Mouse (Mus musculus): ENCODE data around the gene Rnf31. TPM values are rescaled to one million over a fixed set of nuclear protein-coding genes. Genes with fewer than 3 reads are reported as not detected.
A peak's percentile ranks its signal among the peaks of the same experiment; 100 is the strongest.

Rnf31 gene
- polyA plus RNA-seq, 1 experiment from 2014 or later: 17.9 TPM

GRCm38 (mm10) chr14:55560202-55561073 lies 31.1 kb upstream of the Rnf31 start, which contains the start of gene A730061H03Rik:
A730061H03Rik (minus strand) TSS chr14:55560406.
- WGBS: under 1% methylated on average over 51 of the region's 51 CpGs
- peak within 1 kb of the TSS; percentile 98 for H3K27ac ChIP-seq (replicated peaks)
- peak within 1 kb of the TSS; percentile 83 for H3K4me2 ChIP-seq (replicated peaks)
- H3K9me3 ChIP-seq (replicated peaks): no peaks in the 10 kb centered on the region
- H3K9ac ChIP-seq: peak within 1 kb of the TSS; percentile 86
- peaks cover 27% of the 10 kb centered on the region for H3K36me3 ChIP-seq
- peak; percentile 96 for ATAC-seq (ENCODE audit: insufficient number of reproducible peaks, low FRiP score, low TSS enrichment, low read depth)
- peak within 1 kb of the TSS; percentile 71 for H3K4me3 ChIP-seq (replicated peaks)
- H3K4me1 ChIP-seq: peaks cover 14% of the 10 kb centered on the region
- no peaks in the 10 kb centered on the region for H3K27me3 ChIP-seq

GRCm38 (mm10) chr14:55561860-55562259 lies 29.6 kb upstream of the Rnf31 start:
- 68% methylated on average over 10 of the region's 10 CpGs for WGBS
- Histone ChIP-seq H3K4me3 (replicated peaks) (no peak overlapping the region), H3K9me3 (replicated peaks) (no peaks in the 10 kb centered on the region), H3K9ac (no peak overlapping the region), H3K4me1 (peaks cover 14% of the 10 kb centered on the region), H3K27me3 (no peaks in the 10 kb centered on the region), H3K36me3 (peaks cover 41% of the 10 kb centered on the region), H3K27ac (replicated peaks) (no peak overlapping the region), H3K4me2 (replicated peaks) (peak overlapping the region; percentile 83; the same call in 1 of the 2 replicates)
- ATAC-seq (ENCODE audit: insufficient number of reproducible peaks, low FRiP score, low TSS enrichment, low read depth): no peak

DNA sequence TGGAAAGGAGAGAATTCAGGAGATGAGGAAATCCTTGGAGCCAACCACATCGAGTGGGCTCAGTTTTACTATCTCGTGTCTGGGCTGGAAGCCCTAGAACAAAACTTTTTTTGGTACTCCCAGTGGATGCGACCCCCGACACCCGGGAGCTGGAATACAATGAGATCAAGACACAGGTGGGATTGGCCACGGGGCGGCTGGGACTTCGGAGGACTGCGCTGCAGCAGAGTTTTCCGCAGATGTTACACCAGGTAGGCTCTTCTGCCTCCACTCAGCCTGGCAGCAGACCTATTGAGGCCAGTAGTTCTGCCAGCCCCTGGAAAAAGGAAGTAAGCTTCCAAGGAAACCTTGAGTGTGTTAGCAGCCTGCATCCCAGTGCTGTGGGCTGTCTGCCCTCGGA lies 28.3 kb upstream of the Rnf31 start:
- H3K9me3 ChIP-seq (replicated peaks): no peaks in the 10 kb centered on the region
- no peak overlapping the region for H3K4me3 ChIP-seq (replicated peaks)
- WGBS: 82% methylated on average over 11 of the region's 11 CpGs
- no peak overlapping the region for H3K27ac ChIP-seq (replicated peaks)
- no peak overlapping the region for H3K9ac ChIP-seq
- H3K27me3 ChIP-seq: no peaks in the 10 kb centered on the region
- ATAC-seq (ENCODE audit: insufficient number of reproducible peaks, low FRiP score, low TSS enrichment, low read depth): no peak
- no peak overlapping the region for H3K4me2 ChIP-seq (replicated peaks)
- peaks cover 55% of the 10 kb centered on the region for H3K36me3 ChIP-seq
- H3K4me1 ChIP-seq: peaks cover 14% of the 10 kb centered on the region

GRCm38 (mm10) chr14:55565748-55566147 lies 25.8 kb upstream of the Rnf31 start:
- 84% methylated on average over 3 of the region's 3 CpGs for WGBS
- no peaks in the 10 kb centered on the region for H3K9me3 ChIP-seq (replicated peaks)
- no peak overlapping the region for H3K27ac ChIP-seq (replicated peaks)
- no peak overlapping the region for H3K4me2 ChIP-seq (replicated peaks)
- H3K36me3 ChIP-seq: peaks cover 73% of the 10 kb centered on the region
- H3K4me3 ChIP-seq (replicated peaks): no peak overlapping the region
- peaks cover 14% of the 10 kb centered on the region for H3K4me1 ChIP-seq
- H3K9ac ChIP-seq: no peak overlapping the region
- H3K27me3 ChIP-seq: no peaks in the 10 kb centered on the region
- ATAC-seq (ENCODE audit: insufficient number of reproducible peaks, low FRiP score, low TSS enrichment, low read depth): no peak

DNA sequence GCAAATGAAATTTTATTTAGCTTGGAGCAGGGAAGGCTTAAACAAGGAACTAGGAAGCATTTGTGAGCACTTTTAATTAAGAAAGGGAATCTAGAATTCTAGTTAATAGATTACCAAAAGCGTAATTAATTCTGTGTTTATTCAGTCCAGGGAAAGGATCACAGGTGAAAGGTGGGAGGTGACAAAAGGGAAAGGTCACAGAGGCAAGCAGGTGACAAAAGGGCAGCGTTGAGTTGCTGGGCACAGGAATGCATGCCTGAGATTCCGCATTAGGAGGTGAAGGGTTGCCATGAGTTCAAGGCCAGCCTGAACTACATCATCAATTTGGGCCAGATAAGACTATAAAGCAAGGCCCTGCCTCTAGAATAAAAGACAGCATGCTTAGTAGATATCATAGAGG lies 24.0 kb upstream of the Rnf31 start:
- no peak for ATAC-seq (ENCODE audit: insufficient number of reproducible peaks, low FRiP score, low TSS enrichment, low read depth)
- no peak overlapping the region for H3K4me3 ChIP-seq (replicated peaks)
- no peak overlapping the region for H3K4me2 ChIP-seq (replicated peaks)
- no peaks in the 10 kb centered on the region for H3K9me3 ChIP-seq (replicated peaks)
- H3K36me3 ChIP-seq: peaks cover 73% of the 10 kb centered on the region
- H3K27me3 ChIP-seq: no peaks in the 10 kb centered on the region
- WGBS: 83% methylated on average over 3 of the region's 3 CpGs
- H3K27ac ChIP-seq (replicated peaks): no peak overlapping the region
- H3K9ac ChIP-seq: no peak overlapping the region
- no peaks in the 10 kb centered on the region for H3K4me1 ChIP-seq

DNA sequence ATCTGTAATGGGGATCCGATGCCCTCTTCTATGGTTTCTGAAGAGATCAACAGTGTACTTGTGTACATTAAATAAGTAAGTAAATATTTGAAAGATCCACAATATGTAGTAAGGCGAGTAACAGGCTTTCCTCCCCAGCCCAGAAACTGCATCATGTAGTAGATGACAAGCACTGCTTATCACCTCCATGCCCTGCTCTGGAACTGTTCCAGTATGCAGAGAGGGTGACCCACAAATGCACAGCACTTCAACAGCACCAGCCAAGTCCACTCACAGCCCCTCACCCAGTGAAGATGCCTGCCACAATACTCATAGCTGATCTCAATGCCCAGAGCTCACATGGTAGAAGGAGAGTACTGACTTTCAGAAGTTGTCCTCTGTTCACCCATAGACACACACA lies 20.9 kb upstream of the Rnf31 start:
- Histone ChIP-seq H3K27ac (replicated peaks) (no peak overlapping the region), H3K4me2 (replicated peaks) (no peak overlapping the region), H3K9ac (no peak overlapping the region), H3K4me1 (0 out of 2 replicates have a peak, but pooled peaks cover 3% of the 10 kb centered on the region), H3K4me3 (replicated peaks) (no peak overlapping the region), H3K36me3 (peaks cover 45% of the 10 kb centered on the region), H3K27me3 (no peaks in the 10 kb centered on the region), H3K9me3 (replicated peaks) (no peaks in the 10 kb centered on the region)
- no peak for ATAC-seq (ENCODE audit: insufficient number of reproducible peaks, low FRiP score, low TSS enrichment, low read depth)
- WGBS: 92% methylated on average over 2 of the region's 2 CpGs

GRCm38 (mm10) chr14:55571760-55572159 lies 19.7 kb upstream of the Rnf31 start:
- Histone ChIP-seq H3K4me3 (replicated peaks) (no peak overlapping the region), H3K27me3 (no peaks in the 10 kb centered on the region), H3K9ac (no peak overlapping the region), H3K27ac (replicated peaks) (no peak overlapping the region), H3K9me3 (replicated peaks) (no peaks in the 10 kb centered on the region), H3K4me1 (0 out of 2 replicates have a peak, but pooled peaks cover 7% of the 10 kb centered on the region), H3K36me3 (peaks cover 33% of the 10 kb centered on the region), H3K4me2 (replicated peaks) (no peak overlapping the region)
- no peak for ATAC-seq (ENCODE audit: insufficient number of reproducible peaks, low FRiP score, low TSS enrichment, low read depth)

- no peaks in the 10 kb centered on the region for H3K27me3 ChIP-seq
- H3K4me2 ChIP-seq (replicated peaks): no peak within 1 kb of the TSS; the same call in 1 of the 2 replicates
- no peaks in the 10 kb centered on the region for H3K9me3 ChIP-seq (replicated peaks)
- H3K9ac ChIP-seq: no peak within 1 kb of the TSS
- H3K27ac ChIP-seq (replicated peaks): 0 out of 2 replicates have a peak within 1 kb of the TSS, but pooled peaks have one; percentile 28
- ATAC-seq (ENCODE audit: insufficient number of reproducible peaks, low FRiP score, low TSS enrichment, low read depth): peak; percentile 27; the same call in 1 of the 2 replicates
- H3K4me3 ChIP-seq (replicated peaks): peak within 1 kb of the TSS; percentile 23
- peaks cover 8% of the 10 kb centered on the region; the same call in 1 of the 2 replicates for H3K36me3 ChIP-seq
- 72% methylated on average over 8 of the region's 8 CpGs for WGBS
- 0 out of 2 replicates have a peak, but pooled peaks cover 19% of the 10 kb centered on the region for H3K4me1 ChIP-seq
Observed at GRCm38 (mm10) chr14:55575302-55575701, 16.2 kb upstream of the Rnf31 start, which contains the start of gene Fitm1. Fitm1 (plus strand) TSS chr14:55575617.

DNA sequence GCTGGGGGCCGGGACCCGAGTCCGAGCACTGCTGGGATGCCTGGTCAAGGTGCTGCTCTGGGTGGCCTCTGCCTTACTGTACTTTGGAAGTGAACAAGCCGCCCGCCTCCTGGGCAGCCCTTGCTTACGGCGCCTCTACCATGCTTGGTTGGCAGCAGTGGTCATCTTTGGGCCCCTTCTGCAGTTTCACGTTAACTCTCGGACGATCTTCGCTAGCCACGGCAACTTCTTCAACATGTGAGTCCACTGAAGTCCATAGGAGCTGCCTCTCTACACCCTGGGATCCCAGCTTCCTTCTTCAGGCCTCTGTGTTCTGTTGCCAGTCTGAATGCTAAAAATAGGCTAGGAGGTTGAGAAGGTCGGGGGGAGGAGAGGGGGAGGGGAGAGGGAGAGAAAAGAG lies 15.8 kb upstream of the Rnf31 start:
- Histone ChIP-seq H3K27me3 (no peaks in the 10 kb centered on the region), H3K36me3 (peaks cover 10% of the 10 kb centered on the region; the same call in 1 of the 2 replicates), H3K27ac (replicated peaks) (0 out of 2 replicates have a peak overlapping the region, but pooled peaks have one; percentile 28), H3K4me3 (replicated peaks) (peak overlapping the region; percentile 23), H3K9me3 (replicated peaks) (no peaks in the 10 kb centered on the region), H3K9ac (no peak overlapping the region), H3K4me1 (0 out of 2 replicates have a peak, but pooled peaks cover 19% of the 10 kb centered on the region), H3K4me2 (replicated peaks) (no peak overlapping the region; the same call in 1 of the 2 replicates)
- no peak for ATAC-seq (ENCODE audit: insufficient number of reproducible peaks, low FRiP score, low TSS enrichment, low read depth)
- 69% methylated on average over 13 of the region's 13 CpGs for WGBS

DNA sequence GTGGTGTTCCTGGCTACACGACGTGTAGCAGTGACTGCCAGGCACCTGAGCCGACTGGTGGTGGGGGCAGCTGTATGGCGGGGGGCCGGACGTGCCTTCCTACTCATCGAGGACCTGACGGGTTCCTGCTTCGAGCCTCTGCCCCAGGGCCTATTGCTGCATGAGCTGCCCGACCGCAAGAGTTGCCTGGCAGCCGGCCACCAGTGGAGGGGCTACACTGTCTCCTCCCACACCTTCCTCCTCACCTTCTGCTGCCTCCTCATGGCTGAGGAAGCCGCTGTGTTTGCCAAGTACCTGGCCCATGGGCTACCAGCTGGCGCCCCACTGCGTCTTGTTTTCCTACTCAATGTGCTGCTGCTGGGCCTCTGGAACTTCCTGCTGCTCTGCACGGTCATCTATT lies 15.1 kb upstream of the Rnf31 start:
- no peak for ATAC-seq (ENCODE audit: insufficient number of reproducible peaks, low FRiP score, low TSS enrichment, low read depth)
- Histone ChIP-seq H3K9ac (no peak overlapping the region), H3K4me1 (0 out of 2 replicates have a peak, but pooled peaks cover 19% of the 10 kb centered on the region), H3K36me3 (peaks cover 17% of the 10 kb centered on the region; the same call in 1 of the 2 replicates), H3K27ac (replicated peaks) (no peak overlapping the region), H3K27me3 (no peaks in the 10 kb centered on the region), H3K9me3 (replicated peaks) (no peaks in the 10 kb centered on the region), H3K4me2 (replicated peaks) (no peak overlapping the region; the same call in 1 of the 2 replicates), H3K4me3 (replicated peaks) (peak overlapping the region; percentile 23; the same call in 1 of the 2 replicates)
- 57% methylated on average over 16 of the region's 16 CpGs for WGBS

- H3K4me2 ChIP-seq (replicated peaks): peak within 1 kb of the TSS; percentile 84
- H3K27me3 ChIP-seq: no peaks in the 10 kb centered on the region
- ATAC-seq (ENCODE audit: insufficient number of reproducible peaks, low FRiP score, low TSS enrichment, low read depth): peak; percentile 86
- H3K4me1 ChIP-seq: 0 out of 2 replicates have a peak, but pooled peaks cover 19% of the 10 kb centered on the region
- no peaks in the 10 kb centered on the region for H3K9me3 ChIP-seq (replicated peaks)
- peak within 1 kb of the TSS; percentile 83 for H3K27ac ChIP-seq (replicated peaks)
- peak within 1 kb of the TSS; percentile 88 for H3K9ac ChIP-seq
- WGBS: under 1% methylated on average over 32 of the region's 32 CpGs
- peak within 1 kb of the TSS; percentile 75 for H3K4me3 ChIP-seq (replicated peaks)
- peaks cover 19% of the 10 kb centered on the region; the same call in 1 of the 2 replicates for H3K36me3 ChIP-seq
Observed at GRCm38 (mm10) chr14:55577871-55578667, 13.4 kb upstream of the Rnf31 start, which contains the start of gene Psme1. Psme1 (plus strand) TSS chr14:55578123.
